Mouse (Mus musculus) lung, postnatal 0 days (tissue): ENCODE results near the gene Tcl1b1. TPM values are rescaled to one million over a fixed set of nuclear protein-coding genes. Genes with fewer than 3 reads are reported as not detected.

Source experiments
- ATAC-seq: fragments of 200-750 bp; cut with Nextera tagmentation; 2 replicates; pipeline ENCODE4 v1.8.0; 2017; ENCODE audit warnings: moderate library complexity
- DNase-seq: peaks from one replicate; pipeline ENCODE4 v3.0.0-alpha.2; 2016; ENCODE audit warnings: low spot score
- H3K27ac ChIP-seq: fragments of 300-500 bp; sonication (generic); 2 replicates; pipeline ENCODE4 v1.5.1; 2014; ENCODE audit warnings: antibody characterized with exemption, mild to moderate bottlenecking, low read length, mixed read lengths
- H3K27me3 ChIP-seq: fragments of 300-500 bp; sonication (generic); replicated peaks from 2 replicates; pipeline ENCODE4 v1.6.1; 2014; ENCODE audit warnings: low read length, mixed read lengths; ENCODE audit not compliant: insufficient read depth
- H3K36me3 ChIP-seq: fragments of 300-500 bp; sonication (generic); 2 replicates; pipeline ENCODE4 v1.6.1; 2014; ENCODE audit warnings: low read length, mixed read lengths; ENCODE audit not compliant: insufficient read depth
- H3K4me1 ChIP-seq: fragments of 300-500 bp; sonication (generic); 2 replicates; pipeline ENCODE4 v1.6.1; 2014; ENCODE audit warnings: antibody characterized with exemption, low read depth, low read length, mixed read lengths; ENCODE audit not compliant: insufficient read depth
- H3K4me2 ChIP-seq: fragments of 300-500 bp; sonication (generic); replicated peaks from 2 replicates; pipeline ENCODE4 v1.6.1; 2014; ENCODE audit warnings: low read depth, mild to moderate bottlenecking, low read length, moderate library complexity, mixed read lengths
- H3K4me3 ChIP-seq: fragments of 300-500 bp; sonication (generic); 2 replicates; pipeline ENCODE4 v1.5.1; 2014; ENCODE audit warnings: low read depth, low read length
- H3K9ac ChIP-seq: fragments of 300-500 bp; sonication (generic); replicated peaks from 2 replicates; pipeline ENCODE4 v1.6.1; 2014; ENCODE audit warnings: low read depth, mild to moderate bottlenecking
- H3K9me3 ChIP-seq: fragments of 300-500 bp; sonication (generic); 2 replicates; pipeline ENCODE4 v1.6.1; 2016; ENCODE audit warnings: low read length, mixed read lengths
- CTCF ChIP-seq: IDR thresholded peaks from 2 replicates; pipeline ENCODE4 v1.5.1; 2016; ENCODE audit warnings: antibody characterized with exemption, mild to moderate bottlenecking
- EP300 ChIP-seq: IDR thresholded peaks from 2 replicates; pipeline ENCODE4 v1.6.1; 2016; ENCODE audit warnings: antibody characterized with exemption, mild to moderate bottlenecking, control low read depth
- WGBS: fragments of 180-500 bp; shearing (Covaris S2); extraction: QIAGEN DNeasy Blood & Tissue Kit; methylation state at CpG from one replicate; pipeline ENCODE4 v1.1.7; 2014; 5-methylcytosine and 5-hydroxymethylcytosine counted together
- polyA plus RNA-seq: library from polyadenylated mRNA; unstranded; fragments of >200 nt; fragmentation: Nextera tagmentation; extraction: Ambion mirVana; gene quantifications from 2 replicates; pipeline ENCODE4 v1.2.1, GENCODE M21; 2015

Gene Tcl1b1
- polyA plus RNA-seq, result not detected in 2 replicates

GRCm38 (mm10) chr12:105159390-105159789 lies at the start of gene Tcl1b1:
Gene Tcl1b1, plus strand, starts transcription at chr12:105159690.
- no peak within 1 kb of the TSS for H3K4me3 ChIP-seq
- no peak for DNase-seq
- no peaks in the 10 kb centered on the region for H3K36me3 ChIP-seq
- H3K9me3 ChIP-seq, result no peaks in the 10 kb centered on the region
- no peak for ATAC-seq
- WGBS, result 64% methylated on average over 4 of the region's 4 CpGs
- no peak within 1 kb of the TSS for H3K9ac ChIP-seq
- H3K4me2 ChIP-seq, result no peak within 1 kb of the TSS
- TF ChIP-seq CTCF, result no peak
- no peaks in the 10 kb centered on the region for H3K4me1 ChIP-seq
- no peak within 1 kb of the TSS for H3K27ac ChIP-seq
- H3K27me3 ChIP-seq, result no peaks in the 10 kb centered on the region

GRCm38 (mm10) chr12:105109812-105110211 lies 49.7 kb upstream of the Tcl1b1 start:
- no peaks in the 10 kb centered on the region for H3K4me1 ChIP-seq
- DNase-seq (no peak), ATAC-seq (no peak)
- TF ChIP-seq EP300 (no peak), CTCF (no peak)
- H3K4me3 ChIP-seq, result no peak overlapping the region
- no peaks in the 10 kb centered on the region for H3K9me3 ChIP-seq
- H3K27ac ChIP-seq, result no peak overlapping the region
- 50% methylated on average over 4 of the region's 4 CpGs for WGBS
- no peak overlapping the region for H3K9ac ChIP-seq
- no peaks in the 10 kb centered on the region for H3K36me3 ChIP-seq
- no peaks in the 10 kb centered on the region for H3K27me3 ChIP-seq
- H3K4me2 ChIP-seq, result no peak overlapping the region

- no peak overlapping the region for H3K9ac ChIP-seq
- H3K4me3 ChIP-seq, result no peak overlapping the region
- no peaks in the 10 kb centered on the region for H3K36me3 ChIP-seq
- no peaks in the 10 kb centered on the region for H3K9me3 ChIP-seq
- H3K27ac ChIP-seq, result no peak overlapping the region
- no peak for DNase-seq
- TF ChIP-seq CTCF, result no peak
- no peak for TF ChIP-seq EP300
- no peaks in the 10 kb centered on the region for H3K27me3 ChIP-seq
- WGBS, result 27% methylated on average over 13 of the region's 13 CpGs
- H3K4me2 ChIP-seq, result no peak overlapping the region
- ATAC-seq, result no peak
- no peaks in the 10 kb centered on the region for H3K4me1 ChIP-seq
Observed at GRCm38 (mm10) chr12:105112321-105112988, 47.0 kb upstream of the Tcl1b1 start.

GRCm38 (mm10) chr12:105116648-105117047 lies 42.8 kb upstream of the Tcl1b1 start:
- Histone ChIP-seq H3K36me3 (no peaks in the 10 kb centered on the region), H3K4me3 (no peak overlapping the region), H3K4me1 (no peaks in the 10 kb centered on the region), H3K9me3 (no peaks in the 10 kb centered on the region), H3K4me2 (no peak overlapping the region), H3K27ac (no peak overlapping the region), H3K27me3 (no peaks in the 10 kb centered on the region), H3K9ac (no peak overlapping the region)
- no peak for TF ChIP-seq EP300
- TF ChIP-seq CTCF, result no peak
- DNase-seq (no peak), ATAC-seq (no peak)
- WGBS, result 87% methylated on average over 1 of the region's 1 CpGs

GRCm38 (mm10) chr12:105125362-105125761 lies 34.1 kb upstream of the Tcl1b1 start:
- 82% methylated on average over 6 of the region's 6 CpGs for WGBS
- DNase-seq (no peak), ATAC-seq (no peak)

GRCm38 (mm10) chr12:105126516-105126915 lies 33.0 kb upstream of the Tcl1b1 start:
- no peaks in the 10 kb centered on the region for H3K36me3 ChIP-seq
- H3K9ac ChIP-seq, result no peak overlapping the region
- no peak for DNase-seq
- 63% methylated on average over 4 of the region's 4 CpGs for WGBS
- no peak overlapping the region for H3K27ac ChIP-seq
- H3K27me3 ChIP-seq, result no peaks in the 10 kb centered on the region
- no peak for ATAC-seq
- no peaks in the 10 kb centered on the region for H3K9me3 ChIP-seq
- TF ChIP-seq EP300 (no peak), CTCF (no peak)
- H3K4me2 ChIP-seq, result no peak overlapping the region
- H3K4me1 ChIP-seq, result no peaks in the 10 kb centered on the region
- no peak overlapping the region for H3K4me3 ChIP-seq

More at GRCm38 (mm10) chr12:105125362-105125761, 34.1 kb upstream of the Tcl1b1 start:
- no peaks in the 10 kb centered on the region for H3K9me3 ChIP-seq
- no peak overlapping the region for H3K4me3 ChIP-seq
- no peak overlapping the region for H3K4me2 ChIP-seq
- H3K27me3 ChIP-seq, result no peaks in the 10 kb centered on the region
- no peak for TF ChIP-seq EP300
- no peak for TF ChIP-seq CTCF
- no peaks in the 10 kb centered on the region for H3K4me1 ChIP-seq
- no peak overlapping the region for H3K27ac ChIP-seq
- H3K36me3 ChIP-seq, result no peaks in the 10 kb centered on the region
- H3K9ac ChIP-seq, result no peak overlapping the region
